Mouse (Mus musculus) cerebellum, adult 2 months (tissue): ENCODE results near the gene Sik1.

Source experiments
- CTCF ChIP-seq: fragments of 200-500 bp; IDR thresholded peaks from 2 replicates; pipeline ENCODE4 v1.5.1; 2011; ENCODE audit warnings: low read depth, mild to moderate bottlenecking, control low read depth, low read length, moderate library complexity, borderline replicate concordance; ENCODE audit not compliant: insufficient read depth
- POLR2A ChIP-seq: fragments of 200-500 bp; IDR thresholded peaks from 2 replicates; pipeline ENCODE4 v1.6.1; 2011; ENCODE audit warnings: low read length, control low read depth, borderline replicate concordance; ENCODE audit not compliant: insufficient read depth

DNA sequence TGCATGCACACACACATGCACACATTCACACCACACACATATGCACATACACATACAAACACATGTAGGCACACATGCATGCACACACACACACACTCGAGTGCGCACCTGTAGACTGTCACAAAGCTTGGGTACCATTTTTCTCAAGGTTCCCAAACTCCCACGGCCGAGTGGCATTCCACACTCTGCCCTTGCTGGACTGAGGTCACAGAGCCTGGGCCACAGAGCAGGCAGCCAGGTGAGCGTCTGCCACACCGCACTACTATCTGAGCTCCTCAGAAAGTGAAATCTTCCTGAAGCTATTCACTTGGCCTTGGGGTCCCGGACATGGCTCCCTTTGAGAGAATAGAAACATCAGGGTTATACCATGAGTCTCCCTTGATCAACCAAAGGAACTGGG, 40.7 kb upstream of the Sik1 start:
- TF ChIP-seq POLR2A (no peak), CTCF (no peak)
